Mouse (Mus musculus) forebrain, embryonic 16.5 days (tissue): ENCODE data around the gene Ccdc102a. TPM values are rescaled to one million over a fixed set of nuclear protein-coding genes. Genes with fewer than 3 reads are reported as not detected.
A peak's percentile ranks its signal among the peaks of the same experiment; 100 is the strongest.

Source experiments
- ATAC-seq: fragments of 200-750 bp; cut with Nextera tagmentation; 2 replicates; pipeline ENCODE4 v1.8.0; 2017; ENCODE audit warnings: mild to moderate bottlenecking, moderate library complexity
- H3K27ac ChIP-seq: fragments of 300-500 bp; sonication (generic); 2 replicates; pipeline ENCODE4 v1.5.1; 2014; ENCODE audit warnings: low read length, control low read depth
- H3K27me3 ChIP-seq: fragments of 300-500 bp; sonication (generic); replicated peaks from 2 replicates; pipeline ENCODE4 v1.6.1; 2014; ENCODE audit warnings: low read length; ENCODE audit not compliant: control insufficient read depth, insufficient read depth
- H3K36me3 ChIP-seq: fragments of 300-500 bp; sonication (generic); 2 replicates; pipeline ENCODE4 v1.6.1; 2014; ENCODE audit not compliant: control insufficient read depth, insufficient read depth
- H3K4me1 ChIP-seq: fragments of 300-500 bp; sonication (generic); replicated peaks from 2 replicates; pipeline ENCODE4 v1.6.1; 2014; ENCODE audit warnings: low read length; ENCODE audit not compliant: control insufficient read depth, insufficient read depth
- H3K4me2 ChIP-seq: fragments of 300-500 bp; sonication (generic); 2 replicates; pipeline ENCODE4 v1.6.1; 2014; ENCODE audit warnings: mild to moderate bottlenecking, low read length, control low read depth
- H3K4me3 ChIP-seq: fragments of 300-500 bp; sonication (generic); replicated peaks from 2 replicates; pipeline ENCODE4 v1.5.1; 2014; ENCODE audit warnings: mild to moderate bottlenecking, low read length, control low read depth
- H3K9ac ChIP-seq: fragments of 300-500 bp; sonication (generic); replicated peaks from 2 replicates; pipeline ENCODE4 v1.6.1; 2014; ENCODE audit warnings: low read depth, low read length, control low read depth
- H3K9me3 ChIP-seq: fragments of 300-500 bp; sonication (generic); 2 replicates; pipeline ENCODE4 v1.6.1; 2016; ENCODE audit warnings: low read length; ENCODE audit not compliant: control insufficient read depth
- WGBS: fragments of 180-500 bp; shearing (Covaris S2); extraction: QIAGEN DNeasy Blood & Tissue Kit; methylation state at CpG from one replicate; pipeline ENCODE4 v1.1.7; 2014; 5-methylcytosine and 5-hydroxymethylcytosine counted together
- polyA plus RNA-seq: library from polyadenylated mRNA; unstranded; fragments of >200 nt; fragmentation: Nextera tagmentation; extraction: Ambion mirVana; gene quantifications from 2 replicates; pipeline ENCODE4 v1.2.1, GENCODE M21; 2015

The Ccdc102a gene
- polyA plus RNA-seq, 1 experiment from 2014 or later, result 4.6 TPM

DNA sequence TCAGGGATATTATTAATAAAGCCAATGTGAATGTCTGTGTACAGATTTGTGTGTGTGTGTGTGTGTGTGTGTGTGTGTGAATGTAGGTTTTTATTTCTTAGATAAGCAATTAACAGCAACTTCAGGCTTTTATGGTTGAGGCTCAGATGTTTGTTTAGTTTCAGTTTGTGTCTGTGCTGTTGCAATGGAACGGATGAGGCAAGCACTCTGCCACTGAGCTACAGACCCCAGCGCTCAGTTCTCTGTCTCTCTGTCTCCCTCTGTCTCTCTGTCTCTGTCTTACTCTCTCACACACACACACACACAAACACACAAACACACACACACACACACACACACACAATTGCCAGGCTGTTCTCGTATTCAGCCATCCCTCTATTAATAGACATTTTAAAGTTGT lies 10.3 kb upstream of the Ccdc102a start:
- Histone ChIP-seq H3K9me3 (no peaks in the 10 kb centered on the region), H3K4me3 (no peak overlapping the region), H3K4me1 (no peaks in the 10 kb centered on the region), H3K4me2 (no peak overlapping the region), H3K27me3 (no peaks in the 10 kb centered on the region), H3K36me3 (no peaks in the 10 kb centered on the region), H3K9ac (no peak overlapping the region), H3K27ac (no peak overlapping the region)
- 87% methylated on average over 3 of the region's 3 CpGs for WGBS
- ATAC-seq, result no peak

DNA sequence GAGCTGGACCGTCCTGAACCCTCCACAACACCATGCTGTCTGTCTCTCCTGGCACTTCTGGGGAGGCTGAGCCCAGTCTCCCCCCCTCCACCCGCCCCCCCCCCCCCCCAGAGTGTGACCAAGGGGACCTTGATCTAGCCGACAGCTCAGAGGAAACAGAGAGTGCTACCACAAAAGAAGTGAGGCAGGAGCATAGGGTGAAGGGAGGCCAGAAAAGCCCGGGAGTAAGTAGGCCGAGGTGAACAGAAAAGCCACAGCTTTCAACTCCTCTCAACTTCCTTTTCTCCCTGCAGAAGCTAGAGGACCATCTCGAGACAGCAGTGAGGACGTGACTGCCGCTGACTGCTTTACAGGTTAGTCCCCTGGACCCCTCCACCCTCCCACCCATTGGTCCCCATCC lies 5.5 kb upstream of the Ccdc102a start, which contains the start of gene Adgrg5:
Adgrg5 (plus strand) TSS at position 290 of the 400 bp plus-strand sequence.
- no peak for ATAC-seq
- no peak within 1 kb of the TSS for H3K4me2 ChIP-seq
- H3K9ac ChIP-seq, result no peak within 1 kb of the TSS
- no peaks in the 10 kb centered on the region for H3K4me1 ChIP-seq
- no peaks in the 10 kb centered on the region for H3K27me3 ChIP-seq
- 48% methylated on average over 7 of the region's 8 CpGs for WGBS
- no peaks in the 10 kb centered on the region for H3K9me3 ChIP-seq
- H3K27ac ChIP-seq, result no peak within 1 kb of the TSS
- no peaks in the 10 kb centered on the region for H3K36me3 ChIP-seq
- H3K4me3 ChIP-seq, result no peak within 1 kb of the TSS

DNA sequence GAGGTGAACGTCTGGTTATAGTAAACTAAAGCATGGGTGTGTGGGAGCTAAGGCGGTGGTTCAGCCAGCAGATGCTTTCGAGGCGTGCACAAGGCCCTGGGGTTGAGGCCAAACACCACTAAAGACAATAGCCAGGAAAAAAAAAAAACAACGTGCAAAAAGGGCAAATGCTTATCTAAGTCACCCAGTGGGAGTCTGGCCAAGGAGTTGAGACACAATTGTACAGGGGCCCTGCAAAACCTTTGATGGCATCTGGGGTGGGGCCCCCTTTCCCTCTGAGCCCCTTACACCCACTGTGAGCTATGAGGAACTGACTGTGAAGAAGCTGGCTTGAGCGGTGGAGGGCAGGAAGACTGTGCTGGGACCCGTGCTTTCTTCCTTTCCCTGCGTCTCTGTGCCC lies 4.7 kb upstream of the Ccdc102a start:
- Histone ChIP-seq H3K9me3 (no peaks in the 10 kb centered on the region), H3K4me3 (no peak overlapping the region), H3K27me3 (0 out of 2 replicates have a peak, but pooled peaks cover 2% of the 10 kb centered on the region), H3K9ac (no peak overlapping the region), H3K27ac (no peak overlapping the region), H3K4me1 (peaks cover 6% of the 10 kb centered on the region), H3K36me3 (no peaks in the 10 kb centered on the region), H3K4me2 (no peak overlapping the region)
- no peak for ATAC-seq
- WGBS, result 24% methylated on average over 8 of the region's 8 CpGs

DNA sequence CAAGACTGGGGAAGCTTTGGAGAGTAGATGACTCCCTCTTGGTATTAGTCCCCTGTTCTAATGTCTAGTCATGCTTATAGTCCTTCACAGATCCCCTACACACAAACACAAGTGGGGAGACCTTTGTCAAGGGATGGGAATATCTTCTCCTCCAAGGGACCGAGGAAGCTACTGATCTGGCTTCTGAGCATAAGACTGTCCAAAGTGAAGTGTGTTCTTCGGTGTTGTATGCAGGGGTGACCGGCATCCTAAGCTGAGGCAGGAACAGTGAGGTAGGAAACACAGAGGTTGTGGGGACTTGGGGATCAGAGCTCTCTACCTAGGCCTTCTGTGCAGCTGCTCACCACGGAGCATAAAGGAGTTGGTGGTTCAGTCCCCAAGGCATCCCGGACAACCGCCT lies 4.3 kb upstream of the Ccdc102a start:
- Histone ChIP-seq H3K4me2 (no peak overlapping the region), H3K4me1 (peaks cover 11% of the 10 kb centered on the region), H3K9me3 (no peaks in the 10 kb centered on the region), H3K27me3 (0 out of 2 replicates have a peak, but pooled peaks cover 2% of the 10 kb centered on the region), H3K27ac (no peak overlapping the region), H3K9ac (no peak overlapping the region), H3K36me3 (no peaks in the 10 kb centered on the region), H3K4me3 (no peak overlapping the region)
- WGBS, result 72% methylated on average over 6 of the region's 6 CpGs
- ATAC-seq, result no peak

- Histone ChIP-seq H3K4me3 (no peak overlapping the region), H3K27me3 (0 out of 2 replicates have a peak, but pooled peaks cover 2% of the 10 kb centered on the region), H3K4me1 (peaks cover 29% of the 10 kb centered on the region), H3K27ac (no peak overlapping the region), H3K36me3 (no peaks in the 10 kb centered on the region), H3K9ac (no peak overlapping the region), H3K9me3 (no peaks in the 10 kb centered on the region), H3K4me2 (no peak overlapping the region)
- ATAC-seq, result no peak
Measured at GRCm38 (mm10) chr8:94919256-94919655, 1.4 kb upstream of the Ccdc102a start.

GRCm38 (mm10) chr8:94917352-94917751 lies 546 bp downstream of the Ccdc102a start:
- H3K4me1 ChIP-seq, result peaks cover 39% of the 10 kb centered on the region

DNA sequence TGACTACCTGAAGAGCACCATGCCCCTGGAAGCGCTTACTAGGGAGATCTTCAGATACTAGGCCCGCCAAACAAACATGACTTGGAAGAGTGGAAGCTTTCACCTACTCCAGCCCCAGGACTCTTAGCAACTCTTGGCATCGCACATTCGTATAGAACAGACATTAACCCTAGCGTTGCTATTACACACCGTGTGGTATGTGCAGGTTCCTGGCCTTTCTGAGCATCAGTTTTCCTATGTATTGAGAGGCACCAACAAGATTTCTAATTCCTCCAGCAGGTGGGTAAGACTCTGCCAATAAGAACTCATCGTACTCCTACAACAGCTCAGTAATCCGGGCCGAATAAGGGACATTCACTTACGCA lies 956 bp downstream of the Ccdc102a start:
- Histone ChIP-seq H3K27ac (no peak overlapping the region; the same call in 1 of the 2 replicates), H3K9me3 (no peaks in the 10 kb centered on the region), H3K4me2 (peak overlapping the region; percentile 85), H3K4me3 (peak overlapping the region; percentile 57), H3K9ac (peak overlapping the region; percentile 49), H3K27me3 (0 out of 2 replicates have a peak, but pooled peaks cover 4% of the 10 kb centered on the region), H3K4me1 (peaks cover 39% of the 10 kb centered on the region), H3K36me3 (no peaks in the 10 kb centered on the region)
- 0 out of 2 replicates have a peak, but pooled peaks have one; percentile 6 for ATAC-seq
- 7% methylated on average over 10 of the region's 10 CpGs for WGBS

More at GRCm38 (mm10) chr8:94917352-94917751, 546 bp downstream of the Ccdc102a start:
- H3K4me3 ChIP-seq, result peak overlapping the region; percentile 57
- peak overlapping the region; percentile 55 for H3K9ac ChIP-seq
- H3K36me3 ChIP-seq, result no peaks in the 10 kb centered on the region
- 0 out of 2 replicates have a peak, but pooled peaks cover 4% of the 10 kb centered on the region for H3K27me3 ChIP-seq
- H3K27ac ChIP-seq, result no peak overlapping the region; the same call in 1 of the 2 replicates
- WGBS, result 1% methylated on average over 27 of the region's 27 CpGs
- ATAC-seq, result peak; percentile 93
- peak overlapping the region; percentile 85 for H3K4me2 ChIP-seq
- H3K9me3 ChIP-seq, result no peaks in the 10 kb centered on the region

- Histone ChIP-seq H3K27ac (no peak overlapping the region), H3K4me1 (peaks cover 39% of the 10 kb centered on the region), H3K9me3 (no peaks in the 10 kb centered on the region), H3K27me3 (0 out of 2 replicates have a peak, but pooled peaks cover 4% of the 10 kb centered on the region), H3K4me3 (peak overlapping the region; percentile 57), H3K4me2 (peak overlapping the region; percentile 85), H3K36me3 (no peaks in the 10 kb centered on the region), H3K9ac (no peak overlapping the region)
- 45% methylated on average over 9 of the region's 9 CpGs for WGBS
- ATAC-seq, result no peak
Measured at GRCm38 (mm10) chr8:94916311-94916959, 1.5 kb downstream of the Ccdc102a start.

- Histone ChIP-seq H3K36me3 (no peaks in the 10 kb centered on the region), H3K27me3 (0 out of 2 replicates have a peak, but pooled peaks cover 4% of the 10 kb centered on the region), H3K4me3 (no peak overlapping the region), H3K4me1 (peaks cover 39% of the 10 kb centered on the region), H3K4me2 (no peak overlapping the region), H3K9ac (no peak overlapping the region), H3K9me3 (no peaks in the 10 kb centered on the region), H3K27ac (no peak overlapping the region)
- peak; percentile 34 for ATAC-seq
- 29% methylated on average over 3 of the region's 3 CpGs for WGBS
Measured at GRCm38 (mm10) chr8:94914701-94915101, 3.2 kb downstream of the Ccdc102a start.
